Mouse (Mus musculus): ENCODE results near the gene Foxp1. TPM values are rescaled to one million over a fixed set of nuclear protein-coding genes. Genes with fewer than 3 reads are reported as not detected.

The Foxp1 gene
- polyA plus RNA-seq, 1 experiment, result 129 TPM

DNA sequence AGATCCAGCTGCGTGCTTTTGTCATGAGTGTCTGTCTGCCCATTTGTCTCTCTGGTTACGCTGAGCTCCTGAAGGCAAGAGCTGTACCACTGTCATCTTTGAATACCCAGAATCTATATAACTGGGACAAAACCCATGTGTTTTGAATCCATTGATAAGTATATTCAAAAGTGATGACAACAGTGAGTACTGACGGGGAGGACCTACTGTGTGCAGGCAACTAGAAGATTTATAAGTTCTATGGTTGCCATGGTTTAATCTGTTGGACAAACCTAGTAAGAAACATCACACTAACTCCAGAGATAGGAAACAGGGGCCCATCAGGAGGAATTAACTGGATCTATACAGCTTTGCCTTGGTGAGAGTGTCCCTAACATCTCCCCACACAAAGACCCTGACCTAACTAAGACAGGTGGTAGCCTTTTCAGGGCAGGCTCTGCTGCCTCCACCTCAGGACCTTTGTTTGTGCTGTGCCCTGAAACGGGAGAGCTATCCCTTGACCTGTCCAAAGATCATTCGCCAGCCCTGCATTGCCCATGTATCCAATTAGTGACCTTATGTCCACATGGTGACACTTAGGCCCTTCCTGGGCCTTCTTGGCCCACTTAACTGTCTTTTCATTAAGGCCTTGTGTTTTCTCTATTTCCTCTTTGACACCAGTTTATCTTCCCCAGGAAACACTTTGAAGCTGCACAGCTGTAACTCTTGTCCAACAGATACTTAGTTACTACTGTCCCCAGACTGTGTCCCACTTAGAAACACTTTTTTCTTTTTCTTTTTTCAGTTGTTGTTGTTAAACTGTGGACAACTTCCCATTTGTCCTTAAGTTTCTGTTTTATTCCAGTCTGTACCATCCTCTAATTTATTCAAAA lies 530.4 kb downstream of the Foxp1 start:
- TF ChIP-seq POLR2A (IDR thresholded peaks at IDR 0.05; ENCODE audit: control insufficient read depth, extremely low read depth, insufficient read depth, low read length, poor library complexity) (no peak), CTCF (IDR thresholded peaks at IDR 0.05; ENCODE audit: borderline replicate concordance, control insufficient read depth, extremely low read depth, insufficient read depth, low read length, poor library complexity) (no peak)
- Histone ChIP-seq H3K27ac (ENCODE audit: control insufficient read depth, insufficient read depth, low read length) (no peak overlapping the region), H3K4me1 (replicated peaks; ENCODE audit: control insufficient read depth, insufficient read depth, low read length) (peaks cover 35% of the 10 kb centered on the region), H3K27me3 (ENCODE audit: control insufficient read depth, insufficient read depth, low read length) (no peaks in the 10 kb centered on the region), H3K4me3 (ENCODE audit: control insufficient read depth, insufficient read depth, low read length) (no peak overlapping the region), H3K36me3 (ENCODE audit: control insufficient read depth, insufficient read depth, low read length) (no peaks in the 10 kb centered on the region; the same call in 1 of the 2 replicates)
- 93% methylated on average over 5 of the region's 5 CpGs for WGBS
- DNase-seq, result no peak

DNA sequence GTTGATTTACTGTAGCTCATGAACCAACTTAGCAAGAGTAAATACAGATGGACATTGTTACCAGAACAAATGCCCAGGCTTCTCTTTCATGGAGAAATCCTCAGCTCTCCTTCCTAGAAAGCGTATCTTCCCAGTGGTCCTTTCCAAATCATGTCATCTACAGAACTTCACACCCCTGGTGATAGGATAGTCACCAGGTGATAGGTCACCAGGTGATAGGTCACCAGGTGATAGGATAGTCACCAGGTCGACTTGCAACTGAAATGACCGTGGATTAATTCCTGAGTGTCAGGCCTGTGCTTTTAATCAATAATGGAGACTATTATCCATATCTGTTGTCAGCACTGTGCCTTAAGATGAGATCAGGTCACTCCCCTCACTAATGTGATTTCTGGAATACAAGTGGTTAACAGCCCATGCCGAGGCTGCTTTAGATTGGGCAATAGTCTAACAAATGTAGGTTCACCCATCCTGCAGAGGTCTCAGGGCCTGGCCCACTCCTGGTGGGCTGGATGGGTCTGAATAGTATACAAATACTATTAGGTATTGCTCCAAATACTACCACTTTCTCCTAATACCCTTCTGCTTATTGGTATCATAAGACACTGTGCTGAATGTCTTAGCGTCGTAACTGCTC lies 534.9 kb downstream of the Foxp1 start:
- no peak overlapping the region for H3K4me3 ChIP-seq (ENCODE audit: control insufficient read depth, insufficient read depth, low read length)
- TF ChIP-seq CTCF (IDR thresholded peaks at IDR 0.05; ENCODE audit: borderline replicate concordance, control insufficient read depth, extremely low read depth, insufficient read depth, low read length, poor library complexity) (no peak), POLR2A (IDR thresholded peaks at IDR 0.05; ENCODE audit: control insufficient read depth, extremely low read depth, insufficient read depth, low read length, poor library complexity) (no peak)
- H3K36me3 ChIP-seq (ENCODE audit: control insufficient read depth, insufficient read depth, low read length), result no peaks in the 10 kb centered on the region
- no peaks in the 10 kb centered on the region for H3K27me3 ChIP-seq (ENCODE audit: control insufficient read depth, insufficient read depth, low read length)
- H3K27ac ChIP-seq (ENCODE audit: control insufficient read depth, insufficient read depth, low read length), result no peak overlapping the region
- 98% methylated on average over 6 of the region's 6 CpGs for WGBS
- peaks cover 23% of the 10 kb centered on the region for H3K4me1 ChIP-seq (replicated peaks; ENCODE audit: control insufficient read depth, insufficient read depth, low read length)
- no peak for DNase-seq

DNA sequence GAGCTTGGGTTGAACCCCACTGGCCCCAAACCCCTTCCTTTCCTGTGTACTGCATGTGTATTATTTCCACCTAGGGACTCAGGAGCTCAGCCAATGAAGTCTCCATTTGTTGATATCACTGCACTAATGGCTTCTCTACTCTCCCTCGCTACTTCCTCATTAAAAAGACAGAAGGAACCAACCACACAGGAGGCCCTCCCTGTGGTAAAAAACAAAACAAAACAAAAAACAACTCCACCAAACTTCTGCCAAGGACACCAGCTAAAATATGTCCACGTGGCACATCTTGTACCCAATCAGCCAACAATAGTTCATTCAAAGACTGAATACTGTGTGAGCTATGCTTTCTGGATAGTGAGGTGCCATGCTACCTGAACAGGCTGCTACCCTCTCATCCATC lies 537.1 kb downstream of the Foxp1 start:
- TF ChIP-seq POLR2A (IDR thresholded peaks at IDR 0.05; ENCODE audit: control insufficient read depth, extremely low read depth, insufficient read depth, low read length, poor library complexity) (no peak), CTCF (IDR thresholded peaks at IDR 0.05; ENCODE audit: borderline replicate concordance, control insufficient read depth, extremely low read depth, insufficient read depth, low read length, poor library complexity) (no peak)
- Histone ChIP-seq H3K36me3 (ENCODE audit: control insufficient read depth, insufficient read depth, low read length) (no peaks in the 10 kb centered on the region), H3K27ac (ENCODE audit: control insufficient read depth, insufficient read depth, low read length) (no peak overlapping the region), H3K4me1 (replicated peaks; ENCODE audit: control insufficient read depth, insufficient read depth, low read length) (peaks cover 9% of the 10 kb centered on the region), H3K4me3 (ENCODE audit: control insufficient read depth, insufficient read depth, low read length) (no peak overlapping the region), H3K27me3 (ENCODE audit: control insufficient read depth, insufficient read depth, low read length) (no peaks in the 10 kb centered on the region)
- DNase-seq, result no peak
- 72% methylated on average over 2 of the region's 2 CpGs for WGBS

DNA sequence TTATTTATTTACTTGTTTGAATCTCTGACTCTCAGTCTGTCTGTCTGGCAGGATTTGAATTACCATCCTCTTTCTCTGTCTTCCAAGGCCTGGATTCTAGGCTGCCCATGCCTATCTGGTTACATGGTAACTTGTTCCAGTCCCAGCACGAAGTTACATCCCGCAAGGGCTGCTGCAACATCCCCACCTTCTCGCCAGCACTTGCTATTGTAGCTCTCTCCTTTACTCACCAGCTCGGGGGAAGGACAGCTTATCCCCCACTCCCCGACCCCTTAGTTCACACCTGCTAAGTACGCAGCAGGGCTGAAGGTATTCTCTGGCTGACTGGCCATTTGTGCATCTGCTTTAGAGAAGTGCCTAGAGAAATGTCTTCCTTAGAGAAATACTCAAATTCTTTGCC lies 537.9 kb downstream of the Foxp1 start:
- 94% methylated on average over 6 of the region's 6 CpGs for WGBS
- no peaks in the 10 kb centered on the region for H3K36me3 ChIP-seq (ENCODE audit: control insufficient read depth, insufficient read depth, low read length)
- peaks cover under 1% of the 10 kb centered on the region; the same call in 1 of the 2 replicates for H3K4me1 ChIP-seq (replicated peaks; ENCODE audit: control insufficient read depth, insufficient read depth, low read length)
- no peaks in the 10 kb centered on the region for H3K27me3 ChIP-seq (ENCODE audit: control insufficient read depth, insufficient read depth, low read length)
- no peak for DNase-seq
- no peak overlapping the region for H3K4me3 ChIP-seq (ENCODE audit: control insufficient read depth, insufficient read depth, low read length)
- no peak overlapping the region for H3K27ac ChIP-seq (ENCODE audit: control insufficient read depth, insufficient read depth, low read length)
- no peak for TF ChIP-seq POLR2A (IDR thresholded peaks at IDR 0.05; ENCODE audit: control insufficient read depth, extremely low read depth, insufficient read depth, low read length, poor library complexity)
- TF ChIP-seq CTCF (IDR thresholded peaks at IDR 0.05; ENCODE audit: borderline replicate concordance, control insufficient read depth, extremely low read depth, insufficient read depth, low read length, poor library complexity), result no peak

DNA sequence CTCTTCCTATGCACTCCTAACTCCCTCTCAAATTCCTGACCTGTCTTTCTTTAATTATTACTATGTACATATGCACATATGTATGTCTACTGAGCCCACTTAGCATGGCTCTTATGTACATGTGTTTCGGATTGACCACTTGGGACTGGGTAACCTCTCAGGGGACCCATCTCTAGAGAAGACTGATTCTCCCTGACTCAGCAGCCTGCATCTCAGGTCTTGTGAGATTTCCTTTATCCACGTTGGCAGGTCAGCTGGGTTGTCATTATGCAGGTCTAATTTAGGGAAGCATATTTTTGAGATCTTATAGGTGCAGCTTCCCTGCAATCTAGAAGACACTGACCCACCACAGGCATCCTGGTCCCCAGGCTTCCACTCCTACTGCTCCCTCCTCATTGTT lies 538.5 kb downstream of the Foxp1 start:
- 84% methylated on average over 2 of the region's 2 CpGs for WGBS
- Histone ChIP-seq H3K27me3 (ENCODE audit: control insufficient read depth, insufficient read depth, low read length) (no peaks in the 10 kb centered on the region), H3K4me3 (ENCODE audit: control insufficient read depth, insufficient read depth, low read length) (no peak overlapping the region), H3K4me1 (replicated peaks; ENCODE audit: control insufficient read depth, insufficient read depth, low read length) (no peaks in the 10 kb centered on the region), H3K27ac (ENCODE audit: control insufficient read depth, insufficient read depth, low read length) (no peak overlapping the region), H3K36me3 (ENCODE audit: control insufficient read depth, insufficient read depth, low read length) (no peaks in the 10 kb centered on the region)
- no peak for TF ChIP-seq CTCF (IDR thresholded peaks at IDR 0.05; ENCODE audit: borderline replicate concordance, control insufficient read depth, extremely low read depth, insufficient read depth, low read length, poor library complexity)
- TF ChIP-seq POLR2A (IDR thresholded peaks at IDR 0.05; ENCODE audit: control insufficient read depth, extremely low read depth, insufficient read depth, low read length, poor library complexity), result no peak
- no peak for DNase-seq

DNA sequence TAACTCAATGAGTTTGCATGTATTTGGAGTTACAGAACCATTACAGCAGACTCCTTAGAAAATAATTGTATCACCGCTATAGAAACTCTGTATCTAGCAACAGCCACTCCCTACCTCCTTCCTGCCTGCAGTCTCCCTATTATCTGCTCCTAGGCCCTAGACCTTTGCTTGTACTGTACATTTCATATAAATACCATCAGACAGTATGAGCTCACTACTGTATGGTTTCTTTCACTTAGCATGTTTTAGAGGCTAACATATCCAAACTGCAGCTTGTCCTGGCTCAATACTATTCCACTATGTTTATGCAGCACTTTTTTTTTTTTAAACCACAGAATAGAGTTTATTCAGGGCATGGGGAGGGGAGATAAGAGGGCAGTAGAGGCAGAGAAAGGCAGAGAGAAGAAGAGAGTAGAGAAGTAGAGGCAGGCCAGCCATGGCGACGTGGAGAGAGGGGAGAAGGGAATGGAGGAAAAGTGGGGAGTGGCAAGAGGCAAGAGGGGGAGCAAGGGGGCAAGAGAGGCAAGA lies 539.1 kb downstream of the Foxp1 start:
- no peaks in the 10 kb centered on the region for H3K36me3 ChIP-seq (ENCODE audit: control insufficient read depth, insufficient read depth, low read length)
- H3K4me1 ChIP-seq (replicated peaks; ENCODE audit: control insufficient read depth, insufficient read depth, low read length), result no peaks in the 10 kb centered on the region
- H3K27ac ChIP-seq (ENCODE audit: control insufficient read depth, insufficient read depth, low read length), result no peak overlapping the region
- TF ChIP-seq CTCF (IDR thresholded peaks at IDR 0.05; ENCODE audit: borderline replicate concordance, control insufficient read depth, extremely low read depth, insufficient read depth, low read length, poor library complexity) (no peak), POLR2A (IDR thresholded peaks at IDR 0.05; ENCODE audit: control insufficient read depth, extremely low read depth, insufficient read depth, low read length, poor library complexity) (no peak)
- over 99% methylated on average over 3 of the region's 3 CpGs for WGBS
- no peaks in the 10 kb centered on the region for H3K27me3 ChIP-seq (ENCODE audit: control insufficient read depth, insufficient read depth, low read length)
- H3K4me3 ChIP-seq (ENCODE audit: control insufficient read depth, insufficient read depth, low read length), result no peak overlapping the region
- DNase-seq, result no peak
